ENCODE assay signal across 16 mouse cellular contexts in the genomic region with DNA sequence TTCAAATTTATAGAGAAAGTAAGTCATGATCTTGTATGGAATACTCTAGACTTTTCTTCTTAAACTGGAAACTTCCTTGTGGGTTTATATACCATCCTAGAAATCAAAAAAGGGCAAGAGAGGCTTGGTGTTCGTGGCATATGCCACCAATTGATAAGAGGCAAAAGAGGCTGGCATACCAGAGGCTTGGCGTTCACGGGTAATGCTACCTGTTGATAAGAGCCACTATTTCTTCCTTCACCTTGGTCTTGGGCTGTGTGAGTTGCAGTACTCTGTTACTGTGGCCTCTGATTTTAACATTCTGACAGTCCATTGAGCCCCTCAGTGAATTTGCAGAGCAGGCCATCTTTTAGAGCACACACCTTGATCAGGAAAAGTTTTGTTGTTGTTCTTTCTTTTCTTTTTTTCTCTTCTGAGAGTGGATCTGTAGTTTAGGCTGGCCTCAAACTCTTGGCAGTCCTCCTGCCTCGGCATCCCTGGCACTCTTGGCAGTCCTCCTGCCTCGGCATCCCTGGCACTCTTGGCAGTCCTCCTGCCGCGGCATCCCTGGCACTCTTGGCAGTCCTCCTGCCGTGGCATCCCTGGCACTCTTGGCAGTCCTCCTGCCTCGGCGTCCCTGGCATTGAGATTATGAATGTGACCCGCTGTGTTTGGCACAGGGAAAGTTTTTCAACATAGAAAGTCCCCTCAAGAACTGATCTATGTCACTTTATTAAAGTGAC. TPM values are rescaled to one million over a fixed set of nuclear protein-coding genes. Genes with fewer than 3 reads are reported as not detected.
A peak's percentile ranks its signal among the peaks of the same experiment; 100 is the strongest.
DNase-seq lines count a peak whose midpoint lies in the region; ATAC-seq and TF ChIP-seq lines count a peak whose summit lies in the region.
"Had no signal": no experiment of that assay in that cellular context is flagged by ENCODE, and none has a peak within 500 bp of the region (broad histone marks: within the 10 kb centered on the region; RNA-seq: fewer than 3 reads in every experiment).

No protein-coding gene starts in this region.

- intact Hi-C loops in gastrocnemius, adult 2 months (cut with DNase I), result no loop called here

- no peaks in the 10 kb centered on the region for H3K4me1 ChIP-seq in stomach, embryonic 14.5 days (ENCODE audit: control insufficient read depth, insufficient read depth, low read length)
- no peaks in the 10 kb centered on the region for H3K4me1 ChIP-seq in stomach, postnatal 0 days (replicated peaks; ENCODE audit: control insufficient read depth, insufficient read depth)
- peaks cover 49% of the 10 kb centered on the region for H3K4me1 ChIP-seq in liver, embryonic 15.5 days (replicated peaks)
- H3K4me1 ChIP-seq: neural tube, embryonic 15.5 days had no signal

- WGBS in stomach, embryonic 14.5 days, result 94% methylated on average over 11 of the region's 11 CpGs
- WGBS in stomach, postnatal 0 days, result 82% methylated on average over 11 of the region's 11 CpGs
- 71% methylated on average over 11 of the region's 11 CpGs for WGBS in liver, embryonic 15.5 days (ENCODE audit: insufficient replicate concordance)

- peak; percentile 21 for DNase-seq in adrenal gland, postnatal 14 days
- no peak for DNase-seq in adrenal gland, postnatal 25 days
- DNase-seq in stomach, postnatal 0 days (ENCODE audit: low spot score), result no peak
- no peak for DNase-seq in thymus, adult 18-20 months
- DNase-seq in layer of hippocampus, postnatal 10 days (ENCODE audit: low spot score in 2 of 2), result no peak
- DNase-seq in gastrocnemius, adult 2 months, result no peak
- DNase-seq: embryo, embryonic 11 days; heart, adult 18-20 months; heart, postnatal 14 days; kidney, postnatal 14 days; layer of hippocampus, postnatal 36 days; right cerebral cortex, adult 18-20 months had no signal

- H3K36me3 ChIP-seq in stomach, embryonic 14.5 days (ENCODE audit: control insufficient read depth, insufficient read depth, low read length), result peaks cover 52% of the 10 kb centered on the region
- peaks cover 25% of the 10 kb centered on the region for H3K36me3 ChIP-seq in stomach, postnatal 0 days (ENCODE audit: control insufficient read depth, insufficient read depth, low read length)
- H3K36me3 ChIP-seq in liver, embryonic 15.5 days (replicated peaks), result peaks cover 85% of the 10 kb centered on the region

- no peak overlapping the region for H3K4me3 ChIP-seq in stomach, embryonic 14.5 days (ENCODE audit: low read depth, low read length)
- H3K4me3 ChIP-seq in stomach, postnatal 0 days (ENCODE audit: low read depth, low read length), result no peak overlapping the region
- peak overlapping the region; percentile 13; the same call in 1 of the 2 replicates for H3K4me3 ChIP-seq in liver, embryonic 15.5 days (replicated peaks)
- H3K4me3 ChIP-seq in gastrocnemius, adult 2 months, result no peak overlapping the region
- H3K4me3 ChIP-seq: neural tube, embryonic 15.5 days had no signal

- H3K9me3 ChIP-seq in stomach, embryonic 14.5 days (ENCODE audit: control insufficient read depth, low read depth, low read length), result no peaks in the 10 kb centered on the region
- no peaks in the 10 kb centered on the region for H3K9me3 ChIP-seq in stomach, postnatal 0 days (ENCODE audit: control insufficient read depth, low read length)
- no peaks in the 10 kb centered on the region for H3K9me3 ChIP-seq in liver, embryonic 15.5 days (replicated peaks)
- H3K9me3 ChIP-seq: neural tube, embryonic 15.5 days had no signal

- TF ChIP-seq CTCF in stomach, postnatal 0 days (IDR thresholded peaks at IDR 0.05; ENCODE audit: low read depth), result no peak
- no peak for TF ChIP-seq CTCF in gastrocnemius, adult 2 months (IDR thresholded peaks at IDR 0.05)

- TF ChIP-seq EP300 in stomach, postnatal 0 days (optimal IDR thresholded peaks at IDR 0.05), result no peak

- H3K27me3 ChIP-seq in stomach, embryonic 14.5 days (ENCODE audit: control insufficient read depth, insufficient read depth, low read length), result no peaks in the 10 kb centered on the region
- no peaks in the 10 kb centered on the region for H3K27me3 ChIP-seq in stomach, postnatal 0 days (ENCODE audit: control insufficient read depth, insufficient read depth, low read length)
- H3K27me3 ChIP-seq in liver, embryonic 15.5 days, result no peaks in the 10 kb centered on the region
- H3K27me3 ChIP-seq: neural tube, embryonic 15.5 days had no signal

- ATAC-seq in stomach, embryonic 14.5 days (ENCODE audit: insufficient number of reproducible peaks, insufficient read depth, low FRiP score, low read depth), result peak; percentile 79; the same call in 1 of the 2 replicates
- no peak for ATAC-seq in stomach, postnatal 0 days (ENCODE audit: low FRiP score, low TSS enrichment)
- peak; percentile 99 for ATAC-seq in liver, embryonic 15.5 days (ENCODE audit: insufficient read depth)
- ATAC-seq: inflammation-experienced regulatory T-cells, adult 6 months had no signal

- H3K9ac ChIP-seq in stomach, embryonic 14.5 days (replicated peaks; ENCODE audit: low read depth, low read length), result no peak overlapping the region
- no peak overlapping the region for H3K9ac ChIP-seq in stomach, postnatal 0 days (ENCODE audit: low read length)
- peak overlapping the region; percentile 28; the same call in 1 of the 2 replicates for H3K9ac ChIP-seq in liver, embryonic 15.5 days
- H3K9ac ChIP-seq: neural tube, embryonic 15.5 days had no signal

- no peak overlapping the region for H3K27ac ChIP-seq in stomach, embryonic 14.5 days (ENCODE audit: low read length)
- no peak overlapping the region for H3K27ac ChIP-seq in stomach, postnatal 0 days (replicated peaks)
- H3K27ac ChIP-seq in liver, embryonic 15.5 days (replicated peaks), result peak overlapping the region; percentile 90
- no peak overlapping the region for H3K27ac ChIP-seq in gastrocnemius, adult 2 months
- H3K27ac ChIP-seq: neural tube, embryonic 15.5 days had no signal

- no peak overlapping the region for H3K4me2 ChIP-seq in stomach, embryonic 14.5 days (replicated peaks; ENCODE audit: low read depth, low read length)
- H3K4me2 ChIP-seq in stomach, postnatal 0 days (replicated peaks; ENCODE audit: low read depth), result no peak overlapping the region
- H3K4me2 ChIP-seq in liver, embryonic 15.5 days, result peak overlapping the region; percentile 61
- H3K4me2 ChIP-seq: neural tube, embryonic 15.5 days had no signal

RNA-seq across cellular contexts. Expression of a gene that starts 19.7 kb away (rescaled TPM):
- 116 and 135 TPM in 2 replicates for total RNA-seq in adrenal gland, postnatal 14 days (2021)
- 100 and 117 TPM in 2 replicates for total RNA-seq in adrenal gland, postnatal 25 days (2021)
- polyA plus RNA-seq in stomach, embryonic 14.5 days (2014; fragmentation: Nextera tagmentation; extraction: Ambion mirVana), result 35.7 and 38.2 TPM in 2 replicates
- 13.8 and 14.3 TPM in 2 replicates for polyA plus RNA-seq in stomach, postnatal 0 days (2015; fragmentation: Nextera tagmentation; extraction: Ambion mirVana)
- polyA plus RNA-seq in liver, embryonic 15.5 days (2015; fragmentation: Nextera tagmentation; extraction: Ambion mirVana), result 7.9 and 10.1 TPM in 2 replicates
- total RNA-seq in layer of hippocampus, postnatal 10 days (2021), result 10 to 100 TPM; 60.1 to 61.6 TPM
- 10 to 100 TPM; 69.6 to 76.1 TPM for total RNA-seq in gastrocnemius, adult 2 months (2021)

RNA-seq across cellular contexts. Expression of a gene that starts 40.8 kb away (rescaled TPM):
- total RNA-seq in adrenal gland, postnatal 14 days (2021), result 7.3 and 7.9 TPM in 2 replicates
- total RNA-seq in adrenal gland, postnatal 25 days (2021), result 29.5 and 29.9 TPM in 2 replicates
- 14.5 and 16.5 TPM in 2 replicates for polyA plus RNA-seq in stomach, embryonic 14.5 days (2014; fragmentation: Nextera tagmentation; extraction: Ambion mirVana)
- polyA plus RNA-seq in stomach, postnatal 0 days (2015; fragmentation: Nextera tagmentation; extraction: Ambion mirVana), result 16.7 TPM in 2 replicates
- 3.7 and 4.6 TPM in 2 replicates for polyA plus RNA-seq in liver, embryonic 15.5 days (2015; fragmentation: Nextera tagmentation; extraction: Ambion mirVana)
- 10 to 100 TPM; 32.1 to 33.6 TPM for total RNA-seq in layer of hippocampus, postnatal 10 days (2021)
- 1 to 10 TPM; 4.4 to 9.8 TPM for total RNA-seq in gastrocnemius, adult 2 months (2021)
